Mouse (Mus musculus) MEL (cell line): Measurements from ENCODE around the gene Slc18a2. TPM values are rescaled to one million over a fixed set of nuclear protein-coding genes. Genes with fewer than 3 reads are reported as not detected.

Experiments used
- DNase-seq: peaks from one replicate; pipeline ENCODE4 v3.0.0; 2011; ENCODE audit warnings: low read depth, low spot score
- H3K27ac ChIP-seq: 2 replicates; pipeline ENCODE4 v1.5.1; 2012; ENCODE audit warnings: low read depth, mild to moderate bottlenecking, control low read depth, low read length, moderate library complexity; ENCODE audit not compliant: control insufficient read depth
- H3K27me3 ChIP-seq, 2 experiments: fragments of 150-350 bp in 1 of 2; sonication (generic) in 1 of 2; 2 replicates each; pipeline ENCODE4 v1.6.1; 2012; ENCODE audit warnings: low read length in 2 of 2, mild to moderate bottlenecking in 2 of 2, improper control_type of control experiment in 1 of 2, moderate library complexity in 1 of 2; ENCODE audit not compliant: insufficient read depth in 2 of 2, control insufficient read depth in 1 of 2
- H3K36me3 ChIP-seq, 2 experiments: 2 replicates each; pipeline ENCODE4 v1.6.1; 2012 to 2014; ENCODE audit warnings: low read length in 2 of 2, improper control_type of control experiment in 1 of 2, inconsistent platforms in 1 of 2, mild to moderate bottlenecking in 1 of 2; ENCODE audit not compliant: insufficient read depth in 2 of 2, control insufficient read depth in 1 of 2
- H3K4me1 ChIP-seq, 2 experiments: fragments of 150-350 bp in 1 of 2; sonication (generic) in 1 of 2; 2 replicates each; pipeline ENCODE4 v1.6.1; 2012; ENCODE audit warnings: low read length in 2 of 2, improper control_type of control experiment in 1 of 2, mild to moderate bottlenecking in 1 of 2; ENCODE audit not compliant: insufficient read depth in 2 of 2, control insufficient read depth in 1 of 2
- H3K4me3 ChIP-seq, 2 experiments: fragments of 150-350 bp in 1 of 2; sonication (generic) in 1 of 2; 2 replicates each; pipeline ENCODE4 v1.5.1; 2012; ENCODE audit warnings: low read depth in 2 of 2, low read length in 2 of 2, mild to moderate bottlenecking in 2 of 2, moderate library complexity in 2 of 2, control low read depth in 1 of 2, improper control_type of control experiment in 1 of 2; ENCODE audit not compliant: control insufficient read depth in 1 of 2, insufficient read depth in 1 of 2
- H3K79me2 ChIP-seq: 2 replicates; pipeline ENCODE4 v1.6.1; 2012; ENCODE audit warnings: mild to moderate bottlenecking, low read length, moderate library complexity; ENCODE audit not compliant: control insufficient read depth, poor library complexity, insufficient read depth
- H3K9ac ChIP-seq: 2 replicates; pipeline ENCODE4 v1.6.1; 2012; ENCODE audit warnings: low read depth, mild to moderate bottlenecking, control low read depth, low read length, moderate library complexity; ENCODE audit not compliant: control insufficient read depth, poor library complexity, severe bottlenecking
- H3K9me3 ChIP-seq: fragments of 150-350 bp; sonication (generic); replicated peaks from 2 replicates; pipeline ENCODE4 v1.6.1; 2012; ENCODE audit warnings: mild to moderate bottlenecking, low read length, improper control_type of control experiment, moderate library complexity; ENCODE audit not compliant: insufficient read depth
- CHD1 ChIP-seq: IDR thresholded peaks from 2 replicates; pipeline ENCODE4 v1.6.1; 2012; ENCODE audit warnings: low read depth, mild to moderate bottlenecking, inconsistent platforms, low read length, improper control_type of control experiment
- E2F4 ChIP-seq: IDR thresholded peaks from 2 replicates; pipeline ENCODE4 v1.6.1; 2011; ENCODE audit warnings: low read depth, low read length, improper control_type of control experiment, borderline replicate concordance
- EP300 ChIP-seq, 2 experiments: IDR thresholded peaks; 2 replicates each; pipeline ENCODE4 v1.6.1; 2011; ENCODE audit warnings: improper control_type of control experiment in 2 of 2, low read length in 2 of 2, low read depth in 1 of 2, mild to moderate bottlenecking in 1 of 2
- ETS1 ChIP-seq: IDR thresholded peaks from 2 replicates; pipeline ENCODE4 v1.6.1; 2012; ENCODE audit warnings: low read depth, mild to moderate bottlenecking, inconsistent platforms, low read length, improper control_type of control experiment, moderate library complexity
- GABPA ChIP-seq: IDR thresholded peaks from 2 replicates; pipeline ENCODE4 v1.6.1; 2012; ENCODE audit warnings: low read depth, mild to moderate bottlenecking, inconsistent platforms, low read length, improper control_type of control experiment, moderate library complexity
- HCFC1 ChIP-seq: IDR thresholded peaks from 2 replicates; pipeline ENCODE4 v1.6.1; 2012; ENCODE audit warnings: low read depth, mild to moderate bottlenecking, inconsistent platforms, low read length, improper control_type of control experiment, moderate library complexity
- JUND ChIP-seq: IDR thresholded peaks from 2 replicates; pipeline ENCODE4 v1.6.1; 2011; ENCODE audit warnings: low read depth, mild to moderate bottlenecking, improper control_type of control experiment, low read length
- MAX ChIP-seq: IDR thresholded peaks from 2 replicates; pipeline ENCODE4 v1.6.1; 2011; ENCODE audit warnings: low read length, improper control_type of control experiment
- MAZ ChIP-seq: IDR thresholded peaks from 2 replicates; pipeline ENCODE4 v1.6.1; 2012; ENCODE audit warnings: low read depth, mild to moderate bottlenecking, inconsistent platforms, low read length, improper control_type of control experiment
- MEF2A ChIP-seq: IDR thresholded peaks from 2 replicates; pipeline ENCODE4 v1.6.1; 2014; ENCODE audit warnings: low read depth, mild to moderate bottlenecking, inconsistent platforms, low read length, improper control_type of control experiment; ENCODE audit not compliant: poor library complexity, insufficient replicate concordance, severe bottlenecking; ENCODE audit errors: extremely low read depth
- MXI1 ChIP-seq: IDR thresholded peaks from 2 replicates; pipeline ENCODE4 v1.6.1; 2011; ENCODE audit warnings: mild to moderate bottlenecking, low read depth, low read length, improper control_type of control experiment
- MYC ChIP-seq: IDR thresholded peaks from 2 replicates; pipeline ENCODE4 v1.6.1; 2011; ENCODE audit warnings: low read depth, mild to moderate bottlenecking, low read length, improper control_type of control experiment, moderate library complexity
- NELFE ChIP-seq: IDR thresholded peaks from 2 replicates; pipeline ENCODE4 v1.6.1; 2011; ENCODE audit warnings: low read depth, low read length, improper control_type of control experiment
- NRF1 ChIP-seq: IDR thresholded peaks from 2 replicates; pipeline ENCODE4 v1.6.1; 2014; ENCODE audit warnings: low read depth, mild to moderate bottlenecking, inconsistent platforms, low read length, improper control_type of control experiment, moderate library complexity; ENCODE audit not compliant: poor library complexity, insufficient read depth, severe bottlenecking
- POLR2A ChIP-seq, 2 experiments: IDR thresholded peaks; 2 replicates each; pipeline ENCODE4 v1.6.1; 2011 to 2012; ENCODE audit warnings: low read length in 2 of 2, mild to moderate bottlenecking in 2 of 2, control low read depth in 1 of 2, improper control_type of control experiment in 1 of 2, low read depth in 1 of 2, moderate library complexity in 1 of 2; ENCODE audit not compliant: control insufficient read depth in 1 of 2, insufficient read depth in 1 of 2, poor library complexity in 1 of 2
- POLR2AphosphoS5 ChIP-seq: IDR thresholded peaks from 2 replicates; pipeline ENCODE4 v1.6.1; 2012; ENCODE audit warnings: low read depth, borderline replicate concordance, mild to moderate bottlenecking, inconsistent platforms, low read length, moderate library complexity, mixed read lengths
- RAD21 ChIP-seq: IDR thresholded peaks from 2 replicates; pipeline ENCODE4 v1.6.1; 2011; ENCODE audit warnings: mild to moderate bottlenecking, low read depth, low read length, improper control_type of control experiment
- RCOR1 ChIP-seq: IDR thresholded peaks from 2 replicates; pipeline ENCODE4 v1.6.1; 2012; ENCODE audit warnings: low read depth, mild to moderate bottlenecking, inconsistent platforms, low read length, improper control_type of control experiment
- SMC3 ChIP-seq: IDR thresholded peaks from 2 replicates; pipeline ENCODE4 v1.6.1; 2011; ENCODE audit warnings: low read depth, low read length, improper control_type of control experiment
- TBP ChIP-seq: IDR thresholded peaks from 2 replicates; pipeline ENCODE4 v1.8.0; 2011; ENCODE audit warnings: low read depth, low read length, improper control_type of control experiment
- USF1 ChIP-seq: IDR thresholded peaks from 2 replicates; pipeline ENCODE4 v1.6.1; 2014; ENCODE audit warnings: low read depth, mild to moderate bottlenecking, inconsistent platforms, low read length, improper control_type of control experiment, moderate library complexity
- ZKSCAN1 ChIP-seq: IDR thresholded peaks from 2 replicates; pipeline ENCODE4 v1.6.1; 2012; ENCODE audit warnings: low read depth, mild to moderate bottlenecking, inconsistent platforms, low read length, improper control_type of control experiment, moderate library complexity
- ZMIZ1 ChIP-seq: IDR thresholded peaks from 2 replicates; pipeline ENCODE4 v1.6.1; 2012; ENCODE audit warnings: low read depth, mild to moderate bottlenecking, inconsistent platforms, low read length, improper control_type of control experiment, moderate library complexity
- polyA plus RNA-seq, 2 experiments: library from polyadenylated mRNA; stranded (reverse) in 1 of 2; unstranded in 1 of 2; fragments of >175 nt in 1 of 2; fragments of >200 nt in 1 of 2; gene quantifications; 2 replicates each; pipeline versions ENCODE4 v1.2.1 to v1.2.4; 2012; ENCODE audit warnings: low replicate concordance in 2 of 2, low read depth in 1 of 2; ENCODE audit not compliant: insufficient read length in 2 of 2, insufficient read depth in 1 of 2, missing spikeins in 1 of 2
- total RNA-seq: library from RNA; depleted of rRNA; stranded (reverse); fragments of 300-350 nt; gene quantifications from 2 replicates; pipeline ENCODE4 v1.2.3, GENCODE M21; 2012

Slc18a2 gene
- total and polyA plus RNA-seq, 3 experiments = 1.5 to 4.2 TPM; not detected in 1

DNA sequence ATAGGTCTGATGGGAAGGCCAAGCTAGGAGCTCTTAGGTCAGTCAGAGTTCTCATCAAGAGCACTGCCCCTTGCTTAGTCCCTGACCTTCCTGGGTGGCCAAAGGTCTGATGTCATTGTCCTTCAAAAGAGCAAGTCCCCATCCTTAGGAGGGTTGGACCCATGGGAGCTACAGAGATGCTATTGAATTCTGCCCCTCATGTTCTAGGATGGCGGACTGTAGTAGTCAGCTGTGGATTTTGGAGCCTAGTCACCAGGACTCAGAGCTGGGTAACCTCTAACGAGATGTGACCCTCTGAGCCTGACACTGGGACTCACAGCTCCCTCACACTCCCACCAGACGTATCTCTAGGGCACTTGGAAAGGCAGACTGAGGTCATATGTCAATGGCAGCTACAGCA lies 32.3 kb upstream of the Slc18a2 start:
- Histone ChIP-seq H3K9ac (no peak overlapping the region), H3K27ac (no peak overlapping the region), H3K4me3 (no peak overlapping the region), H3K9me3 (no peaks in the 10 kb centered on the region), H3K36me3 (no peaks in the 10 kb centered on the region), H3K79me2 (no peaks in the 10 kb centered on the region), H3K27me3 (peaks cover 0 to 4% of the 10 kb centered on the region in 2 experiments; a peak in 1 of 4 replicates), H3K4me1 (no peaks in the 10 kb centered on the region)
- TF ChIP-seq TBP = no peak
- no peak for TF ChIP-seq CHD1
- no peak for TF ChIP-seq POLR2AphosphoS5
- TF ChIP-seq NRF1 = no peak
- TF ChIP-seq MAZ = no peak
- TF ChIP-seq RCOR1 = no peak
- TF ChIP-seq MAX = no peak
- no peak for TF ChIP-seq ETS1
- TF ChIP-seq NELFE = no peak
- TF ChIP-seq GABPA = no peak
- TF ChIP-seq POLR2A (IDR thresholded peaks at IDR 0.05; ENCODE audit: control insufficient read depth in 1 of 2, insufficient read depth in 1 of 2, low read depth in 1 of 2, low read length in 2 of 2, poor library complexity in 1 of 2) = no peak
- DNase-seq = no peak

GRCm38 (mm10) chr19:59232786-59233185 lies 27.9 kb upstream of the Slc18a2 start:
- DNase-seq = no peak
- no peak overlapping the region for H3K27ac ChIP-seq
- no peaks in the 10 kb centered on the region for H3K79me2 ChIP-seq

DNA sequence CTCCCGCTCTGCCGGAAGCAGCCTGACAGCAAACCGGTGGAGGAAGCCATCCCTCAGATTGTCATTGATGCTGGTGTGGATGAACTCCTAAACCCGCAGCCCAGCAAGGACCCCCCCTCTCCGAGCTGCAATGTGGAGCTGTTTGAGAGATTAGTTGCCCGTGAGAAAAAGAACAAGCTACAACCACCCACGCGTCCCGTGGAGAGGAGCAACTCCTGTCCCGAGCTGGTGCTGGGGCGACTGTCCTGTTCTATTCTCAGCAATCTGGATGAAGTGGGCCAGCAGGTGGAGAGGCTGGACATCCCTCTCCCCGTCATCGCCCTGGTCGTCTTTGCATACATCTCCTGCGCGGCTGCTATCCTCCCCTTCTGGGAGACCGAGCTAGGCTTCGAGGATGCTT lies 25.7 kb upstream of the Slc18a2 start:
- H3K4me3 ChIP-seq = no peak overlapping the region
- H3K4me1 ChIP-seq = no peaks in the 10 kb centered on the region
- H3K79me2 ChIP-seq = no peaks in the 10 kb centered on the region
- TF ChIP-seq HCFC1 (no peak), RAD21 (no peak), EP300 (IDR thresholded peaks at IDR 0.05; ENCODE audit: low read depth in 1 of 2, low read length in 2 of 2) (no peak), JUND (no peak), MXI1 (no peak), MAZ (no peak), GABPA (no peak), USF1 (no peak), MYC (no peak), NRF1 (no peak), ZKSCAN1 (no peak)
- no peaks in the 10 kb centered on the region; a peak in 1 of 4 replicates for H3K27me3 ChIP-seq
- no peak for DNase-seq
- no peaks in the 10 kb centered on the region for H3K36me3 ChIP-seq
- no peak overlapping the region for H3K27ac ChIP-seq
- no peaks in the 10 kb centered on the region for H3K9me3 ChIP-seq
- no peak overlapping the region for H3K9ac ChIP-seq

More at GRCm38 (mm10) chr19:59232786-59233185, 27.9 kb upstream of the Slc18a2 start:
- no peak overlapping the region for H3K4me3 ChIP-seq
- H3K27me3 ChIP-seq = no peaks in the 10 kb centered on the region; a peak in 1 of 4 replicates
- H3K36me3 ChIP-seq = no peaks in the 10 kb centered on the region
- H3K9me3 ChIP-seq = no peaks in the 10 kb centered on the region
- no peaks in the 10 kb centered on the region for H3K4me1 ChIP-seq
- H3K9ac ChIP-seq = no peak overlapping the region
- TF ChIP-seq POLR2AphosphoS5 (no peak), MEF2A (no peak), USF1 (no peak), SMC3 (no peak), MAZ (no peak), HCFC1 (no peak), TBP (no peak), E2F4 (no peak), ETS1 (no peak), ZMIZ1 (no peak), MAX (no peak)
